Mouse (Mus musculus): Measurements from ENCODE around the gene Prp2. TPM values are rescaled to one million over a fixed set of nuclear protein-coding genes. Genes with fewer than 3 reads are reported as not detected.
"Not testable (repeated sequence)": the region's sequence is repeated elsewhere in the genome, so short reads cannot be mapped to it uniquely, and the experiment has no call there.

Prp2 gene
- total RNA-seq (2021): not detected
- long read RNA-seq, experiment 1: 0 reads
- long read RNA-seq, experiment 2: 0 reads

- intact Hi-C loops (cut with DNase I; ENCODE audit: low total_unique reads); DNase-seq: not testable (repeated sequence)
These were observed at the start of gene Prp2 for GRCm38 (mm10) chr6:132595613-132596012. TSS of gene Prp2 (plus strand) at chr6:132595913.

- DNase-seq; intact Hi-C loops (cut with DNase I; ENCODE audit: low total_unique reads): not testable (repeated sequence)
These were observed 26.2 kb upstream of the Prp2 start, which contains the start of gene Prh1 for GRCm38 (mm10) chr6:132569509-132569908. TSS of gene Prh1 (plus strand) at chr6:132569809.

DNA sequence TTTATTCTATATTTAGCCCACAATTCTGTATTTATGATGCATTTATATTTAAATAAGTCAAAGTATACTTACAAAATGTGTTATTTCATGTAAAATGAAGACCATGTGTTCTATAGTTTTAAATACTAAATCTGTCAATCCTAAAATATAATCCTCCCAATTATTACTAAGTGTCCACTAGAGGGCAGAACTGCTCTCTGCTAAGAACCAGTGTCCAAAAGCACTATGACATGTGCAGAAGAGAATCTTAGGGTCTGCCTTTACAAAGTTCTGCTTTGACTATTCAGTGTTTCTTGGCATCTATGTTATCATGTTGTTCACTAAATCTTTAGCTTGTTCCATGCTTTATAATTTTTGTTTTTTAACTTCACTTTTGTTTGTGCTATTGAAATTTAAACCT, 53.7 kb downstream of the Prp2 start:
- intact Hi-C loops (cut with DNase I; ENCODE audit: low total_unique reads): no loop called here
- no peak for DNase-seq

Other genes with a start within 250 kb of the Prp2 start
- not detected for gene Gm8882, start 231.8 kb upstream of the Prp2 start, total RNA-seq (2021)
- gene Prh1, start 26.1 kb upstream of the Prp2 start, total RNA-seq (2021): not detected
- gene A630073D07Rik, start 55.6 kb downstream of the Prp2 start, total RNA-seq (2021): not detected
- not detected for gene Tas2r120, start 61.0 kb downstream of the Prp2 start, total RNA-seq (2021)
- not detected for gene Tas2r121, start 105.1 kb downstream of the Prp2 start, total RNA-seq (2021)
- not detected for gene Tas2r122, start 116.0 kb downstream of the Prp2 start, total RNA-seq (2021)
- not detected for gene Tas2r115, start 142.1 kb downstream of the Prp2 start, total RNA-seq (2021)
- not detected for gene Tas2r124, start 158.8 kb downstream of the Prp2 start, total RNA-seq (2021)
- not detected for gene Tas2r102, start 166.2 kb downstream of the Prp2 start, total RNA-seq (2021)
- not detected for gene Tas2r136, start 182.2 kb downstream of the Prp2 start, total RNA-seq (2021)
- gene Tas2r117, start 206.9 kb downstream of the Prp2 start, total RNA-seq (2021): not detected